15 mouse cellular contexts compared by ENCODE assay signal in the genomic region with DNA sequence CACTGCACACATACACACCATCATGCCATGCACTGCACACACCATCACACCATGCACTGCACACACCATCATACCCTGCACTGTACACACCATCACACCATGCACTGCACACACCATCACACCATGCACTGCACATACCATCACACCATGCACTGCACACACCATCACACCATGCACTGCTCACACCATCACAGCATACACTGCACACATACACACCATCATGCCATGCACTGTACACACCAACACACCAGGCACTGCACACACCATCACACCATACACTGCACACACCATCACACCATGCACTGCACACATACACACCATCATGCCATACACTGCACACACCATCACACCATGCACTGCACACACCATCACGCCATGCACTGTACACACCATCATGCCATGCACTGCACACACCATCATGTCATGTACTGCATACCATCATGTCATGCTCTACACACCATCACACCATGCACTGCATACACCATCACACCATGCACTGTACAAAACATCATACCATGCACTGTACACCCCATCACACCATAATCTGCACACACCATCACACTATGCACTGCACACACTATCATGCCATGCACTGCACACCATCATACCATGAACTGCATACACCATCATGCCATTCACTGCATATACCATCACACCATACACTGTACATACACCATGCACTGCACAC.
"Had no signal": no experiment of that assay in that cellular context is flagged by ENCODE, and none has a peak within 500 bp of the region (broad histone marks: within the 10 kb centered on the region; RNA-seq: fewer than 3 reads in every experiment).

No protein-coding gene starts in this region.

- H3K9ac ChIP-seq: limb, embryonic 15.5 days; liver, embryonic 12.5 days; lung, embryonic 14.5 days; midbrain, embryonic 15.5 days; neural tube, embryonic 15.5 days had no signal

- H3K27me3 ChIP-seq: limb, embryonic 15.5 days; liver, embryonic 12.5 days; midbrain, embryonic 15.5 days; neural tube, embryonic 15.5 days had no signal

- H3K4me3 ChIP-seq: limb, embryonic 15.5 days; liver, embryonic 12.5 days; midbrain, embryonic 15.5 days; neural tube, embryonic 15.5 days had no signal

- DNase-seq: kidney, adult 9 months; left cerebral cortex, postnatal 4 days; lung, embryonic 14.5 days; lung, postnatal 10 days; lung, postnatal 4 days; right cerebral cortex, adult 18-20 months; thymus, adult 2 months; thymus, postnatal 25 days had no signal

- H3K36me3 ChIP-seq: limb, embryonic 15.5 days; liver, embryonic 12.5 days; midbrain, embryonic 15.5 days; neural tube, embryonic 15.5 days had no signal

- H3K9me3 ChIP-seq: limb, embryonic 15.5 days; liver, embryonic 12.5 days; midbrain, embryonic 15.5 days; neural tube, embryonic 15.5 days had no signal

- ATAC-seq: intestine, postnatal 0 days; liver, embryonic 12.5 days; midbrain, embryonic 15.5 days had no signal

- H3K27ac ChIP-seq: kidney, postnatal 0 days; limb, embryonic 15.5 days; liver, embryonic 12.5 days; midbrain, embryonic 15.5 days; neural tube, embryonic 15.5 days; stomach, postnatal 0 days had no signal

- H3K4me2 ChIP-seq: limb, embryonic 15.5 days; liver, embryonic 12.5 days; lung, embryonic 14.5 days; midbrain, embryonic 15.5 days; neural tube, embryonic 15.5 days had no signal

- H3K4me1 ChIP-seq: liver, embryonic 12.5 days; midbrain, embryonic 15.5 days; neural tube, embryonic 15.5 days had no signal
